Mouse (Mus musculus) CH12.LX (cell line): ENCODE results near the gene Pofut2. TPM values are rescaled to one million over a fixed set of nuclear protein-coding genes. Genes with fewer than 3 reads are reported as not detected.

Experiments
- DNase-seq: peaks from one replicate; pipeline ENCODE4 v3.0.0-alpha.2; 2013; ENCODE audit errors: extremely low read depth
- H3K27ac ChIP-seq: 2 replicates; pipeline ENCODE4 v1.5.1; 2012; ENCODE audit warnings: low read depth, mild to moderate bottlenecking, control low read depth, moderate library complexity; ENCODE audit not compliant: insufficient read depth
- H3K27me3 ChIP-seq: replicated peaks from 2 replicates; pipeline ENCODE3; 2012; ENCODE audit warnings: inconsistent platforms
- H3K36me3 ChIP-seq, 2 experiments: replicated peaks in 1 of 2; 2 replicates each; pipeline versions ENCODE3 to v1.6.1; 2012; ENCODE audit warnings: inconsistent platforms in 1 of 2, low read length in 1 of 2, mild to moderate bottlenecking in 1 of 2, mixed read lengths in 1 of 2, moderate library complexity in 1 of 2; ENCODE audit not compliant: control insufficient read depth in 1 of 2, insufficient read depth in 1 of 2
- H3K4me1 ChIP-seq, 2 experiments: 2 replicates each; pipeline ENCODE4 v1.6.1; 2012; ENCODE audit warnings: inconsistent platforms in 1 of 2, moderate library complexity in 1 of 2; ENCODE audit not compliant: insufficient read depth in 2 of 2, control insufficient read depth in 1 of 2
- H3K4me2 ChIP-seq: 2 replicates; pipeline ENCODE4 v1.6.1; 2012; ENCODE audit warnings: low read depth, mild to moderate bottlenecking, control low read depth; ENCODE audit not compliant: poor library complexity, insufficient read depth, severe bottlenecking
- H3K4me3 ChIP-seq, 3 experiments: fragments of 150-350 bp in 1 of 3; sonication (generic) in 1 of 3; replicated peaks in 1 of 3; 2 replicates each; pipeline versions ENCODE3 to v1.5.1; 2011 to 2012; ENCODE audit warnings: low read depth in 2 of 3, low read length in 2 of 3, mild to moderate bottlenecking in 2 of 3, moderate library complexity in 2 of 3, control low read depth in 1 of 3, improper control_type of control experiment in 1 of 3, inconsistent platforms in 1 of 3, mixed read lengths in 1 of 3; ENCODE audit not compliant: poor library complexity in 1 of 3
- H3K79me2 ChIP-seq: replicated peaks from 2 replicates; pipeline ENCODE4 v1.6.1; 2012; ENCODE audit warnings: mild to moderate bottlenecking, moderate library complexity; ENCODE audit not compliant: control insufficient read depth, poor library complexity, insufficient read depth, severe bottlenecking; ENCODE audit errors: extremely low read depth
- H3K9ac ChIP-seq: 2 replicates; pipeline ENCODE4 v1.6.1; 2012; ENCODE audit warnings: low read depth, mild to moderate bottlenecking, control low read depth, moderate library complexity; ENCODE audit not compliant: insufficient read depth
- H3K9me3 ChIP-seq: replicated peaks from 2 replicates; pipeline ENCODE3; 2012; ENCODE audit warnings: low read length, inconsistent platforms, mixed read lengths
- CHD1 ChIP-seq: IDR thresholded peaks from 2 replicates; pipeline ENCODE4 v1.6.1; 2012; ENCODE audit warnings: low read depth, low read length, improper control_type of control experiment, inconsistent platforms
- CHD2 ChIP-seq: IDR thresholded peaks from 2 replicates; pipeline ENCODE4 v1.6.1; 2011; ENCODE audit warnings: low read length, improper control_type of control experiment
- CTCF ChIP-seq, 2 experiments: IDR thresholded peaks in 1 of 2; conservative IDR thresholded peaks in 1 of 2; 2 replicates each; pipeline ENCODE4 v1.5.1; 2011 to 2012; ENCODE audit warnings: low read depth in 2 of 2, low read length in 2 of 2, improper control_type of control experiment in 1 of 2, inconsistent platforms in 1 of 2, mild to moderate bottlenecking in 1 of 2, moderate library complexity in 1 of 2
- E2F4 ChIP-seq: IDR thresholded peaks from 2 replicates; pipeline ENCODE4 v1.6.1; 2011; ENCODE audit warnings: low read depth, low read length, improper control_type of control experiment; ENCODE audit not compliant: insufficient replicate concordance
- ETS1 ChIP-seq: conservative IDR thresholded peaks from 2 replicates; pipeline ENCODE4 v1.6.1; 2012; ENCODE audit warnings: low read depth, mild to moderate bottlenecking, inconsistent platforms, low read length, improper control_type of control experiment, moderate library complexity
- GABPA ChIP-seq: IDR thresholded peaks from 2 replicates; pipeline ENCODE4 v1.6.1; 2012; ENCODE audit warnings: low read depth, low read length, improper control_type of control experiment, inconsistent platforms; ENCODE audit not compliant: insufficient replicate concordance
- IRF4 ChIP-seq: IDR thresholded peaks from 2 replicates; pipeline ENCODE4 v1.6.1; 2014; ENCODE audit warnings: low read depth, mild to moderate bottlenecking, inconsistent platforms, low read length, improper control_type of control experiment
- JUND ChIP-seq: conservative IDR thresholded peaks from 2 replicates; pipeline ENCODE4 v1.6.1; 2011; ENCODE audit warnings: low read depth, low read length, improper control_type of control experiment
- KAT2A ChIP-seq: IDR thresholded peaks from 2 replicates; pipeline ENCODE4 v1.6.1; 2012; ENCODE audit warnings: low read length, improper control_type of control experiment, inconsistent platforms; ENCODE audit not compliant: insufficient replicate concordance
- MAFK ChIP-seq: IDR thresholded peaks from 2 replicates; pipeline ENCODE4 v1.6.1; 2011; ENCODE audit warnings: low read length, improper control_type of control experiment; ENCODE audit not compliant: insufficient replicate concordance
- MAX ChIP-seq: IDR thresholded peaks from 2 replicates; pipeline ENCODE4 v1.6.1; 2011; ENCODE audit warnings: low read length, improper control_type of control experiment
- MAZ ChIP-seq: IDR thresholded peaks from 2 replicates; pipeline ENCODE4 v1.6.1; 2012; ENCODE audit warnings: low read depth, mild to moderate bottlenecking, inconsistent platforms, low read length, improper control_type of control experiment, moderate library complexity
- MEF2A ChIP-seq: IDR thresholded peaks from 2 replicates; pipeline ENCODE4 v1.6.1; 2014; ENCODE audit warnings: low read depth, mild to moderate bottlenecking, inconsistent platforms, low read length, improper control_type of control experiment, borderline replicate concordance
- MXI1 ChIP-seq: IDR thresholded peaks from 2 replicates; pipeline ENCODE4 v1.6.1; 2011; ENCODE audit warnings: mild to moderate bottlenecking, low read depth, low read length, improper control_type of control experiment
- MYC ChIP-seq: IDR thresholded peaks from 2 replicates; pipeline ENCODE4 v1.6.1; 2011; ENCODE audit warnings: low read depth, mild to moderate bottlenecking, improper control_type of control experiment, low read length
- NRF1 ChIP-seq: IDR thresholded peaks from 2 replicates; pipeline ENCODE4 v1.6.1; 2014; ENCODE audit warnings: low read depth, mild to moderate bottlenecking, inconsistent platforms, low read length, improper control_type of control experiment, moderate library complexity
- PAX5 ChIP-seq: IDR thresholded peaks from 2 replicates; pipeline ENCODE4 v1.6.1; 2012; ENCODE audit warnings: low read length, inconsistent platforms, mixed read lengths
- POLR2A ChIP-seq: IDR thresholded peaks from 2 replicates; pipeline ENCODE4 v1.6.1; 2011; ENCODE audit warnings: low read depth, mild to moderate bottlenecking, improper control_type of control experiment, low read length
- POLR2AphosphoS2 ChIP-seq: IDR thresholded peaks from 2 replicates; pipeline ENCODE4 v1.6.1; 2011; ENCODE audit warnings: low read depth, low read length, improper control_type of control experiment
- SMC3 ChIP-seq: IDR thresholded peaks from 2 replicates; pipeline ENCODE4 v1.6.1; 2011; ENCODE audit warnings: low read depth, low read length, improper control_type of control experiment
- UBTF ChIP-seq: IDR thresholded peaks from 2 replicates; pipeline ENCODE4 v1.6.1; 2012; ENCODE audit warnings: low read depth, mild to moderate bottlenecking, inconsistent platforms, low read length, improper control_type of control experiment, moderate library complexity
- USF1 ChIP-seq: IDR thresholded peaks from 2 replicates; pipeline ENCODE4 v1.6.1; 2014; ENCODE audit warnings: low read depth, mild to moderate bottlenecking, inconsistent platforms, low read length, improper control_type of control experiment
- ZC3H11A ChIP-seq: IDR thresholded peaks from 2 replicates; pipeline ENCODE4 v1.6.1; 2012; ENCODE audit warnings: low read depth, mild to moderate bottlenecking, inconsistent platforms, low read length, improper control_type of control experiment
- ZMIZ1 ChIP-seq: IDR thresholded peaks from 2 replicates; pipeline ENCODE4 v1.6.1; 2012; ENCODE audit warnings: low read depth, mild to moderate bottlenecking, inconsistent platforms, low read length, improper control_type of control experiment
- dilution Hi-C: fragments of 300-500 bp; cut with MboI; formaldehyde crosslinking; loops from 2 replicates; pipeline ENCODE4 v1.14.3; 2020; ENCODE audit warnings: low sequenced_read_pairs; ENCODE audit not compliant: extremely low pct_unique_long_range_greater_than_20kb, extremely low pct_ligation_motif_present
- in situ Hi-C: fragments of 300-500 bp; cut with MboI; formaldehyde crosslinking; loops from 3 replicates; pipeline ENCODE4 v1.14.3; 2019; ENCODE audit warnings: low sequenced_read_pairs, low pct_ligation_motif_present, low pct_unique_long_range_greater_than_20kb, mixed read lengths
- polyA plus RNA-seq: library from polyadenylated mRNA; unstranded; fragments of >175 nt; gene quantifications from 2 replicates; pipeline ENCODE4 v1.2.1, GENCODE M21; 2012; ENCODE audit warnings: low read depth; ENCODE audit not compliant: insufficient read length
- total RNA-seq, 2 experiments: library from RNA; depleted of rRNA; stranded (reverse); fragments of 300-350 nt in 1 of 2; fragments of >200 nt in 1 of 2; gene quantifications; 2 replicates each; pipeline ENCODE4 v1.2.3; 2012 to 2014

Gene Pofut2
- total and polyA plus RNA-seq, 3 experiments: 13.6 to 23.4 (median 22.0) TPM

DNA sequence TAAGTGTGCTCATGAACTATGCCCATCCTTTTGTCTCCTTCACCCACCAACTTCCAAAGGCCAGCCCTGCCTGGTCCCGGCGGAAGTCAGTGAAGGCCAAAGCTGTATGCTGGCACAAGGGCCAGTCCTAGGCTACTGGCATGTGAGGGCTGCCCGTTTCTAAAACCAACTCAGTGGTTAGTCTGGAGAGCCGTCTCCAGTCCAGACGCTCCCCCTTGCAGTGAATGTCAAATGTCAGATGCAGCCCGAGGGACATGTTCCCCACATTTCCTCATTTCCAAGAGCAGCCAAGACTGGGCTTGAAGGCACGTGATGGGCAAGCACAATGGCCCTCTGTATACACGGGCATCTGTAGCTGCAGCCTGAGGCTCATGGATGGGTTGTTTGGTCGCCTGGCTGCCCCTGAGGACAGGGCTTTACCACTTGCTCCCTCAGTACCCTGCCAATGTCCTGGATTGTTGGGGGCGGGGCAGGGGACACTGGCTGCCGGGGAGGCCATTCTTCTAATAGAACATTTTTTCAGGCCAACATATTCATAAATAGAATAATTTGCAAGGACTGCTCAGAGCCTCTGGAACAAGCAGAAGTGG lies 15.4 kb upstream of the Pofut2 start:
- H3K9me3 ChIP-seq: peaks cover 6% of the 10 kb centered on the region
- H3K4me3 ChIP-seq: no peak overlapping the region
- in situ Hi-C loops: no loop called here
- DNase-seq: no peak
- TF ChIP-seq ZC3H11A (no peak), CHD1 (no peak), ZMIZ1 (no peak), CTCF (conservative IDR thresholded peaks at IDR 0.05 in 1 of 2, IDR thresholded peaks at IDR 0.05 in 1 of 2; ENCODE audit: low read depth in 2 of 2, low read length in 2 of 2) (no peak), CHD2 (no peak), MXI1 (no peak), POLR2A (no peak), MAX (no peak), SMC3 (no peak)
- no peaks in the 10 kb centered on the region for H3K4me1 ChIP-seq
- H3K79me2 ChIP-seq: no peaks in the 10 kb centered on the region
- no peak overlapping the region for H3K9ac ChIP-seq
- H3K4me2 ChIP-seq: no peak overlapping the region
- dilution Hi-C loops: no loop called here
- H3K36me3 ChIP-seq: no peaks in the 10 kb centered on the region
- H3K27ac ChIP-seq: no peak overlapping the region
- H3K27me3 ChIP-seq: peaks cover 91% of the 10 kb centered on the region

DNA sequence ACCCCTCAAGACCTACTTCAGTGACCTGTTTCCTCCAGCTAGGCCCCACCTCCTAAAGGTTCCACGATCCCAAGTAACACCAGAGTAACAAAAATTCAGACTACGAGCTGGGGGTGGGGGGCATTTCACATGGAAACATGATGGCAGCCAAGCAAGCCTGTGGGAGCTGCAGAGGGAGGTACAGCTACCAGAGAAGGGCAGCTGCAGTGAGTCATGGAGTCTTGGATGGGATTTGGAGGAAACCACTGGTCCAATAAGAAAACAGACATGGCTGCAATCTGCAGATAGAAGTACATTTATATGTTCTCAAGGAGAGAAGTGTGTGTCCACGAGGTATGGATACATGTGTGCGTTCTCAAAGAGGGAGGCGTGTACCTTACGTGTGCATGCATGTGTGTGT lies 14.2 kb upstream of the Pofut2 start:
- H3K79me2 ChIP-seq: no peaks in the 10 kb centered on the region
- in situ Hi-C loops (no loop called here), dilution Hi-C loops (no loop called here)
- no peaks in the 10 kb centered on the region for H3K4me1 ChIP-seq
- peaks cover 6% of the 10 kb centered on the region for H3K9me3 ChIP-seq
- H3K27me3 ChIP-seq: peaks cover 92% of the 10 kb centered on the region
- H3K27ac ChIP-seq: no peak overlapping the region
- H3K4me2 ChIP-seq: no peak overlapping the region
- no peak for DNase-seq
- TF ChIP-seq IRF4 (no peak), NRF1 (no peak), MYC (no peak), MXI1 (no peak), MAX (no peak), POLR2A (no peak), KAT2A (no peak), UBTF (no peak), ETS1 (no peak), MAZ (no peak), POLR2AphosphoS2 (no peak), USF1 (no peak), E2F4 (no peak), GABPA (no peak), MAFK (no peak), CHD1 (no peak), JUND (no peak), MEF2A (no peak), PAX5 (no peak)
- no peak overlapping the region for H3K4me3 ChIP-seq
- H3K36me3 ChIP-seq: no peaks in the 10 kb centered on the region
- no peak overlapping the region for H3K9ac ChIP-seq
